Mouse (Mus musculus) neural tube, embryonic 12.5 days (tissue): ENCODE measurements around the gene Ncoa3. TPM values are rescaled to one million over a fixed set of nuclear protein-coding genes. Genes with fewer than 3 reads are reported as not detected.
A peak's percentile ranks its signal among the peaks of the same experiment; 100 is the strongest.

Experiments used
- ATAC-seq: fragments of 200-750 bp; cut with Nextera tagmentation; 2 replicates; pipeline ENCODE4 v1.8.0; 2017; ENCODE audit warnings: low read depth, mild to moderate bottlenecking, moderate TSS enrichment, moderate library complexity; ENCODE audit not compliant: low FRiP score
- H3K27ac ChIP-seq: fragments of 300-500 bp; sonication (generic); 2 replicates; pipeline ENCODE4 v1.5.1; 2016
- H3K27me3 ChIP-seq: fragments of 300-500 bp; sonication (generic); replicated peaks from 2 replicates; pipeline ENCODE4 v1.6.1; 2016; ENCODE audit warnings: mild to moderate bottlenecking
- H3K36me3 ChIP-seq: fragments of 300-500 bp; sonication (generic); 2 replicates; pipeline ENCODE4 v1.6.1; 2016; ENCODE audit warnings: mild to moderate bottlenecking
- H3K4me1 ChIP-seq: fragments of 300-500 bp; sonication (generic); 2 replicates; pipeline ENCODE4 v1.6.1; 2016
- H3K4me2 ChIP-seq: fragments of 300-500 bp; sonication (generic); replicated peaks from 2 replicates; pipeline ENCODE4 v1.6.1; 2016; ENCODE audit warnings: mild to moderate bottlenecking
- H3K4me3 ChIP-seq: fragments of 300-500 bp; sonication (generic); 2 replicates; pipeline ENCODE4 v1.5.1; 2016
- H3K9ac ChIP-seq: fragments of 300-500 bp; sonication (generic); 2 replicates; pipeline ENCODE4 v1.6.1; 2016; ENCODE audit warnings: mild to moderate bottlenecking
- H3K9me3 ChIP-seq: fragments of 300-500 bp; sonication (generic); 2 replicates; pipeline ENCODE4 v1.6.1; 2016; ENCODE audit warnings: mild to moderate bottlenecking
- WGBS: fragments of 180-500 bp; shearing (Covaris S2); methylation state at CpG from one replicate; pipeline ENCODE4 v1.1.7; 2016; 5-methylcytosine and 5-hydroxymethylcytosine counted together
- polyA plus RNA-seq: library from polyadenylated mRNA; unstranded; fragments of >200 nt; fragmentation: Nextera tagmentation; extraction: Ambion mirVana; gene quantifications from 2 replicates; pipeline ENCODE4 v1.2.1, GENCODE M21; 2016

Gene Ncoa3
- polyA plus RNA-seq, 1 experiment from 2014 or later = 14.4 TPM

GRCm38 (mm10) chr2:165957257-165957828, 35.1 kb upstream of the Ncoa3 start:
- Histone ChIP-seq H3K27ac (no peak overlapping the region), H3K27me3 (no peaks in the 10 kb centered on the region), H3K9me3 (no peaks in the 10 kb centered on the region), H3K4me3 (no peak overlapping the region), H3K36me3 (no peaks in the 10 kb centered on the region), H3K4me1 (no peaks in the 10 kb centered on the region), H3K9ac (no peak overlapping the region), H3K4me2 (no peak overlapping the region)
- WGBS = 80% methylated on average over 9 of the region's 9 CpGs
- no peak for ATAC-seq

- Histone ChIP-seq H3K27ac (no peak overlapping the region), H3K36me3 (no peaks in the 10 kb centered on the region), H3K4me1 (no peaks in the 10 kb centered on the region), H3K9ac (no peak overlapping the region), H3K4me3 (no peak overlapping the region), H3K27me3 (no peaks in the 10 kb centered on the region), H3K4me2 (no peak overlapping the region), H3K9me3 (no peaks in the 10 kb centered on the region)
- 66% methylated on average over 6 of the region's 6 CpGs for WGBS
- ATAC-seq = no peak
Observed at GRCm38 (mm10) chr2:165958556-165958955, 33.9 kb upstream of the Ncoa3 start.

GRCm38 (mm10) chr2:165960695-165961094, 31.7 kb upstream of the Ncoa3 start:
- no peak for ATAC-seq
- H3K9me3 ChIP-seq = no peaks in the 10 kb centered on the region
- no peak overlapping the region for H3K27ac ChIP-seq
- no peaks in the 10 kb centered on the region for H3K4me1 ChIP-seq
- no peak overlapping the region for H3K9ac ChIP-seq
- no peak overlapping the region for H3K4me2 ChIP-seq
- 83% methylated on average over 3 of the region's 3 CpGs for WGBS
- no peaks in the 10 kb centered on the region for H3K27me3 ChIP-seq
- H3K36me3 ChIP-seq = no peaks in the 10 kb centered on the region
- H3K4me3 ChIP-seq = no peak overlapping the region

- no peak overlapping the region for H3K4me2 ChIP-seq
- H3K9me3 ChIP-seq = no peaks in the 10 kb centered on the region
- no peak overlapping the region for H3K4me3 ChIP-seq
- 87% methylated on average over 5 of the region's 5 CpGs for WGBS
- H3K36me3 ChIP-seq = no peaks in the 10 kb centered on the region
- H3K27me3 ChIP-seq = no peaks in the 10 kb centered on the region
- H3K9ac ChIP-seq = no peak overlapping the region
- peaks cover 3% of the 10 kb centered on the region for H3K4me1 ChIP-seq
- ATAC-seq = no peak
- H3K27ac ChIP-seq = no peak overlapping the region
Observed at GRCm38 (mm10) chr2:165962824-165963223, 29.6 kb upstream of the Ncoa3 start.

- H3K9me3 ChIP-seq = no peaks in the 10 kb centered on the region
- no peak for ATAC-seq
- H3K4me3 ChIP-seq = no peak overlapping the region
- no peak overlapping the region for H3K9ac ChIP-seq
- peaks cover 15% of the 10 kb centered on the region for H3K4me1 ChIP-seq
- no peak overlapping the region for H3K27ac ChIP-seq
- WGBS = 44% methylated on average over 4 of the region's 4 CpGs
- H3K4me2 ChIP-seq = no peak overlapping the region
- H3K36me3 ChIP-seq = no peaks in the 10 kb centered on the region
- H3K27me3 ChIP-seq = no peaks in the 10 kb centered on the region
Observed at GRCm38 (mm10) chr2:165964121-165964520, 28.3 kb upstream of the Ncoa3 start.

- Histone ChIP-seq H3K27ac (no peak overlapping the region), H3K4me3 (no peak overlapping the region), H3K36me3 (no peaks in the 10 kb centered on the region), H3K9ac (no peak overlapping the region), H3K27me3 (no peaks in the 10 kb centered on the region), H3K9me3 (no peaks in the 10 kb centered on the region), H3K4me2 (no peak overlapping the region), H3K4me1 (peaks cover 17% of the 10 kb centered on the region)
- WGBS = 88% methylated on average over 2 of the region's 2 CpGs
- no peak for ATAC-seq
Observed at GRCm38 (mm10) chr2:165967076-165967475, 25.4 kb upstream of the Ncoa3 start.

DNA sequence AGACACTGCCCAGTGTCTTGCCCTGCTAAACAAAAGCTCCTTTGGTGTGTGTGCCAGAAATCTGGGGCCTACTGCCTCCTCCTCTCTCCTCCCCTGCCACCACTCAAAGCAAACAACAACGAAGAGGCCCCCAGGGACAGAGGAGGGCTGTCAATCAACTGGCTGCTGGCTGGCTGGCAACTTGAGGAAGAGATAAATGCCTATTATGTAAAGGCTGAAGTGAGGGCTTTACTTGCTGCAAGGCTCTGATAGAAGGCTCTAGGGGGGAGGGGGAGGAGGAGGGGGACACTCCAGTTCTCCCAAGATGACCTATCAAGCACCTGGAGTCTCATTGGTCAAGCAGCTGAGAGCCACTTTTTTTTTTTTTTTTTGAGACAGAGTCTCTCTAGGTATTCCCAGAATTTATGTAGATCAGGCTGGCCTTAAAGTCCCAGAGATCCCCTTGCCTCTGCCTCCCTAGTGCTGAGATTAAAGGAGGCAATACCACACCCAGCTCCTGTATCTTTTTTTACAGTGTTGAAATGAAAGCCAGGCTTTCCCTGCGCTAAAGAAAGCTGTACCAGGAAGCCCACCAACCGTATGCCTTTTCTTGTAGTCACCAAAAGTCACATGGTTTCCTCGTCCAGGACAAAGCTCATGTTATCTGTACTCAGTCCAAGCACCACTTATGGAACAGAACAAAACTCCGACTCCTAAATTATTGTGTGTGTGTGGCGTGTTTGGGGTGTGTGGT, 24.4 kb upstream of the Ncoa3 start:
- peak; percentile 56 for ATAC-seq
- no peak overlapping the region for H3K4me3 ChIP-seq
- H3K27me3 ChIP-seq = no peaks in the 10 kb centered on the region
- no peaks in the 10 kb centered on the region for H3K36me3 ChIP-seq
- H3K9ac ChIP-seq = no peak overlapping the region
- WGBS = 62% methylated on average over 6 of the region's 6 CpGs
- no peak overlapping the region for H3K4me2 ChIP-seq
- H3K27ac ChIP-seq = no peak overlapping the region
- H3K4me1 ChIP-seq = peaks cover 17% of the 10 kb centered on the region
- no peaks in the 10 kb centered on the region for H3K9me3 ChIP-seq

DNA sequence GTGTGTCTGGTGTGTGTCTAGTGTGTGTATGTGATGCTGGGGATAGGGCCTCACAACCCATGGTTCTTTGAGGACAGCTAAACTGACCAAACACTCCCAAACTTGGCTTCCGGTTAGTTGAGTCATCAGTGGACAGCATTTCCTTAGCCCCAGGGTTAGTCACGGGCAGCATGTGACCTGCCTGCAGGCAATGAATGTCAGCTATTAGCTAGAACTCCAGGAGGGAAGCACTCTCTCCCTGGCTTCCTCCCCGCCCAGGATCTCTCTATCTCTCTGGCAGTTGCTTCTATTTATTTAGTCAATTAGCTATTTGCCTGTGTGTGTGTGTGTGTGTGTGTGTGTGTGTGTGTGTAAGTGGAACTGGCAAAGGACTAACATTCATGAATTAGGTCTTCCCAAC, 23.6 kb upstream of the Ncoa3 start:
- ATAC-seq = no peak
- H3K4me2 ChIP-seq = no peak overlapping the region
- H3K4me3 ChIP-seq = no peak overlapping the region
- H3K9me3 ChIP-seq = no peaks in the 10 kb centered on the region
- WGBS = 31% methylated on average over 3 of the region's 3 CpGs
- H3K36me3 ChIP-seq = no peaks in the 10 kb centered on the region
- no peak overlapping the region for H3K9ac ChIP-seq
- H3K4me1 ChIP-seq = peaks cover 17% of the 10 kb centered on the region
- H3K27me3 ChIP-seq = no peaks in the 10 kb centered on the region
- no peak overlapping the region for H3K27ac ChIP-seq

DNA sequence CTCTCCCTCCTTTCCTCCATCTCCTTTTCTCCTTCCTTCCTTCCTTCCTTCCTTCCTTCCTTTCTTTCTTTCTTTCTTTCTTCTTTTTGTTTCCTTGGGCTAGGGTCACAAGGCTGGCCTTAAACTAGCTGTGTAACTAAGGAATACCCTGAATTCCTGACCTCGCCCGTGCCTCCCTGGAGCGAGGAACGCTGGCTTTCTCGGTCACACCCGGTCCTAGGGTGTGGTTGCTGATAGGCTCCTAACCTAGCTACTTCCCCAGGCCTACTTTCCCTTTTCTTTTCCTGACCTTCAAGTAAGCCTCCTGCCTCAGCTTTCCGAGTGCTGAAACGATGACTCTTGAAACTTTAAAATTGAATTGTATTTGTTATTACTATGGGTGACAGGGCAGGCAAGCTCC, 23.0 kb upstream of the Ncoa3 start:
- H3K9me3 ChIP-seq = no peaks in the 10 kb centered on the region
- WGBS = 61% methylated on average over 8 of the region's 8 CpGs
- no peaks in the 10 kb centered on the region for H3K27me3 ChIP-seq
- no peak overlapping the region for H3K27ac ChIP-seq
- H3K9ac ChIP-seq = no peak overlapping the region
- H3K36me3 ChIP-seq = no peaks in the 10 kb centered on the region
- H3K4me1 ChIP-seq = peaks cover 17% of the 10 kb centered on the region
- ATAC-seq = no peak
- no peak overlapping the region for H3K4me3 ChIP-seq
- no peak overlapping the region for H3K4me2 ChIP-seq

DNA sequence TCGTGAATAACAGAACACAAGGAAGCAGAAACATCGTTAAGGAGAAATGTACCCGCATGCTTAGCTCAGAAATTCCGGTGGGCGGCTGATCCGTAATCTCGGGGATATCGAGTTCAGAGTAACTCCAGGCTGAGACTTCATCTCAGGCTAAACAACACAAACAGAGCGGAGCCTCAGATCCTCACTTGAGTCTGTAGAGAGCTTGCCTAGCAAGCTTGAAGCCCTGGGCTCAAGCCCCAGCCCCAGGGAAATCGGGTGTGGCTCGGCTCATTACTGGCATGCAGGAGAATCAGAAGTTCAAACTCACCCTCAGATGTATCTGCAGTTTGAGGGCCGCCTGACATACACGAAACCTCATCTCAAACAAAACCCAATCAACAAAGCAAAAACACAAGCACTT, 22.5 kb upstream of the Ncoa3 start:
- Histone ChIP-seq H3K4me3 (no peak overlapping the region), H3K36me3 (no peaks in the 10 kb centered on the region), H3K4me2 (no peak overlapping the region), H3K27ac (no peak overlapping the region), H3K9ac (no peak overlapping the region), H3K9me3 (no peaks in the 10 kb centered on the region), H3K27me3 (no peaks in the 10 kb centered on the region), H3K4me1 (peaks cover 17% of the 10 kb centered on the region)
- ATAC-seq = no peak
- 92% methylated on average over 13 of the region's 13 CpGs for WGBS

DNA sequence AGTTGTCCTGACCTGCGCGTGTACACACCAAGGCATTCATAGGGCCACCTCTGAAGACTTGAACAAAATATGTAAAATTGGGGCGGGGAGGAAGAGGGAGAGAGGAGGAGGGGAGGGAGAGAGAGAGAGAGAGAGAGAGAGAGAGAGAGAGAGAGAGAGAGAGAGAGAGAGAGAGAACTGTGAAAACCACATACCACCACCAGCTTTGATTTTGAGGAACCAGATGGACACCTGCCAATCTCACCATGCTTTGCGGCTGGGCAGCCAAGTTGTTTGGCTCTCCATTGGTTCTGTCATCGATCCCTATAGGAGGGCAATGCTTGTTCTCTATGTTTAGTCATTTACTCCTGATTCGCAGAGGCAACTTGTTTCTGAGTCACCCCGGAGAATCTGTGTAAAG, 21.7 kb upstream of the Ncoa3 start:
- 94% methylated on average over 7 of the region's 7 CpGs for WGBS
- H3K27me3 ChIP-seq = no peaks in the 10 kb centered on the region
- no peak overlapping the region for H3K9ac ChIP-seq
- H3K9me3 ChIP-seq = no peaks in the 10 kb centered on the region
- no peaks in the 10 kb centered on the region for H3K36me3 ChIP-seq
- H3K4me3 ChIP-seq = no peak overlapping the region
- ATAC-seq = no peak
- peaks cover 17% of the 10 kb centered on the region for H3K4me1 ChIP-seq
- no peak overlapping the region for H3K4me2 ChIP-seq
- H3K27ac ChIP-seq = no peak overlapping the region

DNA sequence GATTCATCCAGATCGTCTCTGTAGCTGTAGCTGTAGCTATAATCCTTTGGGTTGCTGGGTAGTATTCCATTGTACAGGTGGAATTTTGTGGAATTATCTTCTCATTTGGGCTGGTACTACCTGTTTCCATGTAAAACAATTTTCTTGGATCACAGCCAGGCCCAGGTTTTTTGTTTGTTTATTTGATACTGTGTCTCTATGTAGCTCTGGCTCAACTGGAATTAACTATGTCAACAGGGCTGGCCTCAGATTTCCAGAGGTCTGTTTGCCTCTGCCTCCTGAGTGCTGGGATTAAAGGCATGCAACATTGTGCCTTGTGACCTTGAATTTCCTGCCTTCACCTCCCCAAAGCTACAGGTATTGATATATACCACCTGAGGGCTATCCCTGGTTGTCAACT, 18.1 kb upstream of the Ncoa3 start:
- ATAC-seq = no peak
- 100% methylated on average over 1 of the region's 1 CpGs for WGBS
- Histone ChIP-seq H3K36me3 (no peaks in the 10 kb centered on the region), H3K9me3 (no peaks in the 10 kb centered on the region), H3K4me3 (no peak overlapping the region), H3K4me1 (no peaks in the 10 kb centered on the region), H3K27me3 (no peaks in the 10 kb centered on the region), H3K27ac (no peak overlapping the region), H3K9ac (no peak overlapping the region), H3K4me2 (no peak overlapping the region)

- Histone ChIP-seq H3K9me3 (no peaks in the 10 kb centered on the region), H3K36me3 (no peaks in the 10 kb centered on the region), H3K4me2 (no peak overlapping the region), H3K4me1 (no peaks in the 10 kb centered on the region), H3K4me3 (no peak overlapping the region), H3K9ac (no peak overlapping the region), H3K27me3 (no peaks in the 10 kb centered on the region), H3K27ac (no peak overlapping the region)
- no peak for ATAC-seq
- 86% methylated on average over 3 of the region's 3 CpGs for WGBS
Observed at GRCm38 (mm10) chr2:165976186-165976585, 16.2 kb upstream of the Ncoa3 start.
